ENCODE assay signal across 39 mouse cellular contexts in genomic region chr13:97062151-97062550, GRCm38 (mm10). TPM values are rescaled to one million over a fixed set of nuclear protein-coding genes. Genes with fewer than 3 reads are reported as not detected.
DNase-seq lines count a peak whose midpoint lies in the region; TF ChIP-seq lines count a peak whose summit lies in the region.
"Had no signal": no experiment of that assay in that cellular context is flagged by ENCODE, and none has a peak within 500 bp of the region (broad histone marks: within the 10 kb centered on the region; RNA-seq: fewer than 3 reads in every experiment).

No protein-coding gene starts in this region.

- WGBS in cerebellum, adult 2 months, result 33% methylated on average over 3 of the region's 3 CpGs

- no peak overlapping the region for H3K27ac ChIP-seq in cerebellum, adult 2 months (ENCODE audit: insufficient read depth, low read length)
- H3K27ac ChIP-seq: embryonic facial prominence, embryonic 12.5 days; forebrain, embryonic 10.5 days; forebrain, embryonic 15.5 days; gastrocnemius, adult 2 months; intestine, embryonic 15.5 days; layer of hippocampus, adult 2 months; liver, embryonic 12.5 days; neural tube, embryonic 13.5 days had no signal

- no peak overlapping the region for H3K4me3 ChIP-seq in cerebellum, adult 2 months (replicated peaks; ENCODE audit: insufficient read depth, low read depth, low read length)
- H3K4me3 ChIP-seq: embryonic facial prominence, embryonic 12.5 days; forebrain, embryonic 10.5 days; forebrain, embryonic 15.5 days; gastrocnemius, adult 2 months; intestine, embryonic 15.5 days; layer of hippocampus, adult 2 months; liver, embryonic 12.5 days; megakaryocyte, embryonic 14.5 days; neural tube, embryonic 13.5 days had no signal

- H3K27me3 ChIP-seq in cerebellum, adult 2 months (ENCODE audit: control insufficient read depth, insufficient read depth, low read length), result peaks cover 5% of the 10 kb centered on the region; the same call in 1 of the 2 replicates
- H3K27me3 ChIP-seq: forebrain, embryonic 15.5 days; intestine, embryonic 15.5 days; liver, embryonic 12.5 days; neural tube, embryonic 13.5 days had no signal

- H3K4me1 ChIP-seq in cerebellum, adult 2 months (ENCODE audit: control insufficient read depth, insufficient read depth, low read length), result no peaks in the 10 kb centered on the region; the same call in 1 of the 2 replicates
- H3K4me1 ChIP-seq: intestine, embryonic 15.5 days; neural tube, embryonic 13.5 days had no signal

- TF ChIP-seq CTCF in cerebellum, adult 2 months (IDR thresholded peaks at IDR 0.05; ENCODE audit: borderline replicate concordance, insufficient read depth, low read depth, low read length), result no peak

- DNase-seq in heart, adult 11 months, result peak; percentile 51
- DNase-seq in heart, adult 18-20 months, result no peak
- peak; percentile 85 for DNase-seq in brain, adult 2 months (ENCODE audit: low read depth, low spot score)
- DNase-seq in cerebellum, adult 2 months, result peak; percentile 38 to 75
- DNase-seq in cerebellum, postnatal 14 days, result peak; percentile 82 to 89
- DNase-seq in embryo, embryonic 11 days, result no peak
- no peak for DNase-seq in neural tube, embryonic 10.5 days (ENCODE audit: extremely low spot score, low spot score)
- DNase-seq: adrenal gland, postnatal 10 days; gastrocnemius, adult 2 months; heart, postnatal 14 days; kidney, adult 2 months; liver, postnatal 0 days; lung, postnatal 4 days; midbrain, embryonic 14.5 days; right cerebral cortex, postnatal 14 days; thymus, postnatal 4 days had no signal

- TF ChIP-seq POLR2A in cerebellum, adult 2 months (IDR thresholded peaks at IDR 0.05; ENCODE audit: borderline replicate concordance, insufficient read depth, low read length), result no peak

RNA-seq across cellular contexts. Expression of gene Fam169a, which starts 4.9 kb away (rescaled TPM):
- under 1 TPM; 0.62 to 0.94 TPM for total RNA-seq in heart, adult 18-20 months (2021)
- 11.0 and 11.9 TPM in 2 replicates for polyA plus RNA-seq in cerebellum, adult 2 months (2012; rRNA removed)
- total RNA-seq: gastrocnemius, adult 2 months; gastrocnemius, postnatal 4 days had no signal
- polyA plus RNA-seq: G1E; small intestine, adult 2 months had no signal

RNA-seq across cellular contexts. Expression of gene 1700029F12Rik, which starts 28.0 kb away (rescaled TPM):
- total RNA-seq in heart, adult 18-20 months (2021), result not detected
- not detected in 2 replicates for polyA plus RNA-seq in cerebellum, adult 2 months (2012; rRNA removed)
- total RNA-seq: adrenal gland, postnatal 10 days; G1E; gastrocnemius, adult 2 months; gastrocnemius, postnatal 4 days; heart, postnatal 14 days; layer of hippocampus, adult 2 months; layer of hippocampus, postnatal 14 days; left cerebral cortex, adult 8-10 months; left cerebral cortex, postnatal 36 days had no signal
- polyA plus RNA-seq: embryonic facial prominence, embryonic 12.5 days; forebrain, embryonic 10.5 days; forebrain, embryonic 15.5 days; frontal cortex, adult 2 months; G1E; heart, embryonic 14.5 days; hindbrain, embryonic 11.5 days; hindbrain, embryonic 16.5 days; intestine, embryonic 15.5 days; kidney, embryonic 16.5 days; limb, embryonic 14.5 days; liver, embryonic 12.5 days; liver, postnatal 0 days; lung, embryonic 16.5 days; midbrain, embryonic 14.5 days; neural tube, embryonic 13.5 days; stomach, embryonic 14.5 days had no signal

RNA-seq across cellular contexts. Expression of gene Gm6169, which starts 36.9 kb away (rescaled TPM):
- total RNA-seq in heart, adult 18-20 months (2021), result 1 to 10 TPM in 1 of 2 experiments, not detected in 1; 9.8 TPM
- polyA plus RNA-seq in cerebellum, adult 2 months (2012; rRNA removed), result 0.31 TPM in 1 of 2 replicates, not detected in the other
- total RNA-seq: layer of hippocampus, adult 2 months had no signal
- polyA plus RNA-seq: testis, adult 2 months had no signal

Comparison
In these comparisons a context has a peak if more than half of its experiments do, and no peak if none do; other contexts are left out.
1. DNase-seq: peak in heart, adult 11 months (single experiment), brain, adult 2 months (single experiment), cerebellum, adult 2 months (2 of 2) and cerebellum, postnatal 14 days (2 of 2); none in heart, adult 18-20 months (0 of 2), embryo, embryonic 11 days (single experiment) and neural tube, embryonic 10.5 days (single experiment).